Mouse (Mus musculus) neural tube, embryonic 11.5 days (tissue): ENCODE results near the gene Lias. TPM values are rescaled to one million over a fixed set of nuclear protein-coding genes. Genes with fewer than 3 reads are reported as not detected.

Experiments used
- ATAC-seq: fragments of 200-750 bp; cut with Nextera tagmentation; 2 replicates; pipeline ENCODE4 v1.8.0; 2017; ENCODE audit warnings: moderate number of reproducible peaks, mild to moderate bottlenecking, moderate TSS enrichment, moderate library complexity; ENCODE audit not compliant: insufficient read depth, low FRiP score, low TSS enrichment
- DNase-seq: peaks from one replicate; pipeline ENCODE4 v3.0.0-alpha.2; 2015; ENCODE audit warnings: low spot score
- H3K27ac ChIP-seq: fragments of 300-500 bp; sonication (generic); 2 replicates; pipeline ENCODE4 v1.5.1; 2014; ENCODE audit warnings: low read depth, mild to moderate bottlenecking, low read length
- H3K27me3 ChIP-seq: fragments of 300-500 bp; sonication (generic); 2 replicates; pipeline ENCODE4 v1.6.1; 2014; ENCODE audit warnings: mild to moderate bottlenecking, low read length, mixed read lengths; ENCODE audit not compliant: control insufficient read depth, insufficient read depth
- H3K36me3 ChIP-seq: fragments of 300-500 bp; sonication (generic); 2 replicates; pipeline ENCODE4 v1.6.1; 2014; ENCODE audit warnings: mild to moderate bottlenecking, low read length, moderate library complexity, mixed read lengths; ENCODE audit not compliant: control insufficient read depth, insufficient read depth
- H3K4me1 ChIP-seq: fragments of 300-500 bp; sonication (generic); 2 replicates; pipeline ENCODE4 v1.6.1; 2014; ENCODE audit warnings: low read length, mixed read lengths; ENCODE audit not compliant: control insufficient read depth, insufficient read depth
- H3K4me2 ChIP-seq: fragments of 300-500 bp; sonication (generic); 2 replicates; pipeline ENCODE4 v1.6.1; 2014; ENCODE audit warnings: low read depth, mild to moderate bottlenecking, moderate library complexity
- H3K4me3 ChIP-seq: fragments of 300-500 bp; sonication (generic); 2 replicates; pipeline ENCODE4 v1.5.1; 2014; ENCODE audit warnings: low read depth, low read length
- H3K9ac ChIP-seq: fragments of 300-500 bp; sonication (generic); 2 replicates; pipeline ENCODE4 v1.6.1; 2014; ENCODE audit warnings: mild to moderate bottlenecking, low read length
- H3K9me3 ChIP-seq: fragments of 300-500 bp; sonication (generic); 2 replicates; pipeline ENCODE4 v1.6.1; 2016; ENCODE audit warnings: low read length; ENCODE audit not compliant: control insufficient read depth
- WGBS: fragments of 180-500 bp; shearing (Covaris S2); extraction: QIAGEN DNeasy Blood & Tissue Kit; methylation state at CpG from one replicate; pipeline ENCODE4 v1.1.7; 2014; 5-methylcytosine and 5-hydroxymethylcytosine counted together
- polyA plus RNA-seq: library from polyadenylated mRNA; unstranded; fragments of >200 nt; fragmentation: Nextera tagmentation; extraction: Ambion mirVana; gene quantifications from 2 replicates; pipeline ENCODE4 v1.2.1, GENCODE M21; 2014

Lias gene
- polyA plus RNA-seq, 1 experiment from 2014 or later: 69.2 TPM

GRCm38 (mm10) chr5:65374746-65375145, 16.6 kb upstream of the Lias start:
- no peak overlapping the region for H3K27ac ChIP-seq
- WGBS: 88% methylated on average over 7 of the region's 7 CpGs
- no peak overlapping the region for H3K9ac ChIP-seq
- no peak overlapping the region for H3K4me2 ChIP-seq
- DNase-seq (no peak), ATAC-seq (no peak)
- no peaks in the 10 kb centered on the region for H3K4me1 ChIP-seq
- H3K4me3 ChIP-seq: no peak overlapping the region
- H3K36me3 ChIP-seq: no peaks in the 10 kb centered on the region
- H3K9me3 ChIP-seq: no peaks in the 10 kb centered on the region
- no peaks in the 10 kb centered on the region for H3K27me3 ChIP-seq

GRCm38 (mm10) chr5:65385704-65386103, 5.6 kb upstream of the Lias start:
- no peak overlapping the region for H3K4me2 ChIP-seq
- peaks cover 13% of the 10 kb centered on the region for H3K36me3 ChIP-seq
- DNase-seq (no peak), ATAC-seq (no peak)
- H3K4me1 ChIP-seq: peaks cover 4% of the 10 kb centered on the region; the same call in 1 of the 2 replicates
- H3K27me3 ChIP-seq: no peaks in the 10 kb centered on the region
- H3K9ac ChIP-seq: no peak overlapping the region
- H3K27ac ChIP-seq: no peak overlapping the region
- whole genome bisulfite sequencing: 65% methylated on average over 2 of the region's 2 CpGs
- H3K9me3 ChIP-seq: no peaks in the 10 kb centered on the region
- H3K4me3 ChIP-seq: no peak overlapping the region

GRCm38 (mm10) chr5:65387008-65387867, 4.1 kb upstream of the Lias start:
- no peaks in the 10 kb centered on the region for H3K27me3 ChIP-seq
- peaks cover 4% of the 10 kb centered on the region; the same call in 1 of the 2 replicates for H3K4me1 ChIP-seq
- WGBS: 80% methylated on average over 6 of the region's 6 CpGs
- H3K9ac ChIP-seq: no peak overlapping the region
- H3K4me2 ChIP-seq: no peak overlapping the region
- H3K9me3 ChIP-seq: no peaks in the 10 kb centered on the region
- H3K27ac ChIP-seq: no peak overlapping the region
- H3K36me3 ChIP-seq: peaks cover 13% of the 10 kb centered on the region
- ATAC-seq: no peak
- DNase-seq: no peak
- no peak overlapping the region for H3K4me3 ChIP-seq

DNA sequence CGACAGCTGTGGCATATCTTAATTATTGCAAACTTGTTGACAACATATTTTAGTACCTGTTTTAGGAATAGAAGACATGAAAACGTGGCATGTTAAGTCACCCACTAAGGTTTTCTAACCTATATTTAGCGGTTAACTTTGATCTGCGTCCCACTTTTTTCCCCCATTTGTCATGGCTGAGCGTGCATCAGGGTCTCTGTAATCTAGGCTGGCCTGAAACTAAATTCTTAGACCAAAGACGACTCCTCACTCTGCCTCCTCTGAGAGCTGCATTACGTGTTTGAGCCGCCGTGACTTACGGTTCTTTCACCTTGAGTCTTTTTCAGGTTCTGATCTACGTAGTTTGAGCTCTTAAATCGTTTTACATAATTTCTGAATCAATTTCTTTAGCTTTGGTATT, 456 bp downstream of the Lias start:
- Histone ChIP-seq H3K9ac (peak overlapping the region; percentile 68), H3K4me1 (peaks cover 4% of the 10 kb centered on the region; the same call in 1 of the 2 replicates), H3K9me3 (no peaks in the 10 kb centered on the region), H3K27ac (no peak overlapping the region), H3K36me3 (peaks cover 13% of the 10 kb centered on the region), H3K27me3 (no peaks in the 10 kb centered on the region), H3K4me2 (peak overlapping the region; percentile 66), H3K4me3 (peak overlapping the region; percentile 99)
- 5% methylated on average over 12 of the region's 12 CpGs for WGBS
- DNase-seq: peak; percentile 33
- peak; percentile 61 for ATAC-seq

- no peak overlapping the region for H3K4me2 ChIP-seq
- WGBS: 92% methylated on average over 7 of the region's 7 CpGs
- H3K4me1 ChIP-seq: peaks cover 4% of the 10 kb centered on the region; the same call in 1 of the 2 replicates
- no peak overlapping the region for H3K9ac ChIP-seq
- ATAC-seq (no peak), DNase-seq (no peak)
- H3K9me3 ChIP-seq: no peaks in the 10 kb centered on the region
- H3K27me3 ChIP-seq: no peaks in the 10 kb centered on the region
- H3K4me3 ChIP-seq: no peak overlapping the region
- no peaks in the 10 kb centered on the region; the same call in 1 of the 2 replicates for H3K36me3 ChIP-seq
- no peak overlapping the region for H3K27ac ChIP-seq
Observed at GRCm38 (mm10) chr5:65394425-65394824, 3.1 kb downstream of the Lias start.

- H3K27me3 ChIP-seq: no peaks in the 10 kb centered on the region
- ATAC-seq (no peak), DNase-seq (peak; percentile 75)
- no peak overlapping the region for H3K9ac ChIP-seq
- no peaks in the 10 kb centered on the region for H3K9me3 ChIP-seq
- H3K4me3 ChIP-seq: no peak overlapping the region
- 29% methylated on average over 2 of the region's 2 CpGs for WGBS
- no peaks in the 10 kb centered on the region for H3K4me1 ChIP-seq
- no peak overlapping the region for H3K4me2 ChIP-seq
- H3K27ac ChIP-seq: no peak overlapping the region
- peaks cover 4% of the 10 kb centered on the region for H3K36me3 ChIP-seq
Observed at GRCm38 (mm10) chr5:65401251-65401994, 10.1 kb downstream of the Lias start.

DNA sequence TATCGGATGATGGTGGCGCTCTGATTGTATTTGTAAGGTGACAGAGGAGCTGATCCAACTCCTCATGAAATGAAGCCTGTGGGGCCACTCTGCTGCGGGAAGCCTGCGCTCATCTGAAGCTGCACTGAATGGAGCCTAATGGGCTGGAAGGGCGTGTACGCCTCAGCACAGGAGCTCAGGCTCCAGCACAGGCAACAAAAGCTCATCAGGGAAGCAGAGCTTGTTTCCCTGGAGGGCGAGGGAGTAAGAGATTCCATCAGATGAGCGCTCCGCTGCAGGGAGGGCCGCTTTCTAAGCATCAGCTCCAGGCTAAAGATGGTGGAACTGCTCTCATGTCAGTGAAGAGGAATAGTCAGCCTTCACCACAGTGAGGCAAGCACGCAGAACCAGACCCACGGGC, 16.7 kb downstream of the Lias start:
- WGBS: 44% methylated on average over 12 of the region's 12 CpGs
- ATAC-seq: no peak

DNA sequence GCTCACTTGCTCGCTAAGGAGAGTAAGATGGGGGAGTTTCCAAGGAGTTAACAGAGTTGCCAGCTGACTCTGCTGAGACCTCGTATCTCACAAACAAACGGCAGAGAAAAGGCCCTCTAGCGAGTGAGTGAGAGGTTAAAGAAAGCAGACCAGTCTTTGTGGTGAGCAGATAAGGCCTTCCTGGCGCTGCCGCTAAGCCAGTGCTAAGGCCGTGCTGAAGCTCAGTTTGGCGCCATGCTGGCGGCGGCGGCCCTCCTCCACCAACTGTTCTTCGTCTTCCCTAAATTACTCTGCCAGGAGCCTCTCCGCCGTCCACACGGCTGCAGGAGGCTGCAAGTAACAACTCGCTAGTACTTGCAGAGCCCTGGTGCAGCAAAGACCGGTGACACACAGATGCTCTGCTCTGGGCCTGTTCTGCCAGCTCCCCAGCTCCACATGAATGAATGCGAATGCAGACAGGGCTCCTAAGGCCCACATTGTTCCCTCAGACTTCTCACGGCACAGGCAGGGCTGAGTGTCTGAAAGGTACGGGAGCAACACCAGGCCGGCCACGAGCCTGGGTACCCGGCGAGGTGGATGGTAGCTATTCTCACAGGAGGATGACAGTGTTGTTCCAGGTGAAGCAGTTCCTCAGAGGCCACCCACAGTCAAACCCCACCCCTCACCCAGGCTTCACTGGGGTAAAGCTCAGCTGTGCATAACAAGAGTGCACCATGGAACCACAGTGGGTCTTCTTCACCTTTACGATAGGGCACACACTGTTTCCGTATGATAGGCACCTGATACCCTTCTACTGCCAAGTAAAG, 24.6 kb downstream of the Lias start:
- Histone ChIP-seq H3K4me2 (no peak overlapping the region), H3K4me3 (no peak overlapping the region), H3K27ac (peak overlapping the region; percentile 56; the same call in 1 of the 2 replicates), H3K36me3 (peaks cover 4% of the 10 kb centered on the region; the same call in 1 of the 2 replicates), H3K4me1 (0 out of 2 replicates have a peak, but pooled peaks cover 5% of the 10 kb centered on the region), H3K9me3 (no peaks in the 10 kb centered on the region), H3K27me3 (no peaks in the 10 kb centered on the region), H3K9ac (peak overlapping the region; percentile 50)
- ATAC-seq: no peak
- WGBS: 24% methylated on average over 26 of the region's 26 CpGs
- peak; percentile 39 for DNase-seq

More for the DNA sequence above, 16.7 kb downstream of the Lias start:
- Histone ChIP-seq H3K36me3 (peaks cover 4% of the 10 kb centered on the region; the same call in 1 of the 2 replicates), H3K4me1 (no peaks in the 10 kb centered on the region), H3K9ac (no peak overlapping the region), H3K27ac (no peak overlapping the region), H3K9me3 (no peaks in the 10 kb centered on the region), H3K4me2 (no peak overlapping the region), H3K4me3 (no peak overlapping the region), H3K27me3 (no peaks in the 10 kb centered on the region)
- DNase-seq: no peak
